Mouse (Mus musculus) heart, embryonic 11.5 days (tissue): Measurements from ENCODE around the gene Chst11. TPM values are rescaled to one million over a fixed set of nuclear protein-coding genes. Genes with fewer than 3 reads are reported as not detected.

Experiments
- ATAC-seq: fragments of 200-750 bp; cut with Nextera tagmentation; replicated peaks from 2 replicates; pipeline ENCODE4 v1.8.0; 2017; ENCODE audit warnings: moderate library complexity; ENCODE audit not compliant: insufficient number of reproducible peaks, low FRiP score, low TSS enrichment
- H3K27ac ChIP-seq: fragments of 300-500 bp; sonication (generic); 2 replicates; pipeline ENCODE4 v1.5.1; 2014; ENCODE audit warnings: mild to moderate bottlenecking, low read depth, low read length
- H3K27me3 ChIP-seq: fragments of 300-500 bp; sonication (generic); 2 replicates; pipeline ENCODE4 v1.6.1; 2014; ENCODE audit warnings: mild to moderate bottlenecking, low read length, mixed read lengths; ENCODE audit not compliant: control insufficient read depth, insufficient read depth
- H3K36me3 ChIP-seq: fragments of 300-500 bp; sonication (generic); 2 replicates; pipeline ENCODE4 v1.6.1; 2014; ENCODE audit warnings: mild to moderate bottlenecking, low read length, moderate library complexity, mixed read lengths; ENCODE audit not compliant: control insufficient read depth, insufficient read depth
- H3K4me1 ChIP-seq: fragments of 300-500 bp; sonication (generic); 2 replicates; pipeline ENCODE4 v1.6.1; 2014; ENCODE audit warnings: low read length; ENCODE audit not compliant: control insufficient read depth, insufficient read depth
- H3K4me2 ChIP-seq: fragments of 300-500 bp; sonication (generic); 2 replicates; pipeline ENCODE4 v1.6.1; 2014; ENCODE audit warnings: mild to moderate bottlenecking, moderate library complexity
- H3K4me3 ChIP-seq: fragments of 300-500 bp; sonication (generic); 2 replicates; pipeline ENCODE4 v1.5.1; 2014; ENCODE audit warnings: low read depth, low read length
- H3K9ac ChIP-seq: fragments of 300-500 bp; sonication (generic); 2 replicates; pipeline ENCODE4 v1.6.1; 2014; ENCODE audit warnings: mild to moderate bottlenecking, low read depth, low read length, moderate library complexity
- H3K9me3 ChIP-seq: fragments of 300-500 bp; sonication (generic); replicated peaks from 2 replicates; pipeline ENCODE4 v1.6.1; 2016; ENCODE audit warnings: low read length; ENCODE audit not compliant: control insufficient read depth
- WGBS: fragments of 180-500 bp; shearing (Covaris S2); extraction: QIAGEN DNeasy Blood & Tissue Kit; methylation state at CpG from one replicate; pipeline ENCODE4 v1.1.7; 2014; ENCODE audit not compliant: insufficient replicate concordance; 5-methylcytosine and 5-hydroxymethylcytosine counted together
- polyA plus RNA-seq: library from polyadenylated mRNA; unstranded; fragments of >200 nt; fragmentation: Nextera tagmentation; extraction: Ambion mirVana; gene quantifications from 2 replicates; pipeline ENCODE4 v1.2.1, GENCODE M21; 2014

The Chst11 gene
- polyA plus RNA-seq, 1 experiment from 2014 or later: 3.1 TPM

DNA sequence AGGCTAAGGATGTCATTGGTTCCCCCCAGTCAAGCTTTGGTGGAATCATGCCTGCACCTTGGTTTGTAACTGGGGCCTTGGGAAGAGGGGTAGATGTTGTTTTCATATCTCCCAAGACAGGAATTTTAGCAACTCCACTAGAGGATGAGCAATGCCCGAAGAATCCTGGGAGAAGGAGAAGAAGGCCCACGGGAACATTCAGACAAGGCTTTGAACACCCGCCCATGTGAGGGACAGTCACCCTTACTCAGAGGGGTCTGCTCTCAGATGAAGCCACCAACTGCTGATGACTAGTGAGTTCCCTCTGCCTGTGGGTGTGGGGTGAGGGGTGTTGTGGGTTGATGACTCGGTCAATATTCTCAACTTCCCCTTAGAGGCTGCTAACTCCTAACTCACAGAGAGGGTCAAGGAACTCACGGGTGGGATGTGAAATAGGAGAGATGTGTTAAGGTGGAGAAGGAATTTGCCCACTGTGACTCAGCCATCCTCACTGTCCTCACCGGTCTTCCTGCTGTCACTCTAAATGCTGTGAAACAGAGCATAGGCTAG is 22.8 kb upstream of the Chst11 start:
- 74% methylated on average over 6 of the region's 6 CpGs for WGBS
- ATAC-seq: no peak
- no peaks in the 10 kb centered on the region for H3K9me3 ChIP-seq

GRCm38 (mm10) chr10:82964491-82964890 is 20.8 kb upstream of the Chst11 start:
- Histone ChIP-seq H3K27me3 (no peaks in the 10 kb centered on the region), H3K9ac (no peak overlapping the region), H3K36me3 (no peaks in the 10 kb centered on the region), H3K4me2 (no peak overlapping the region), H3K9me3 (no peaks in the 10 kb centered on the region), H3K4me1 (peaks cover 2% of the 10 kb centered on the region; the same call in 1 of the 2 replicates), H3K4me3 (no peak overlapping the region), H3K27ac (no peak overlapping the region)
- no peak for ATAC-seq
- WGBS: 69% methylated on average over 7 of the region's 7 CpGs

More for the DNA sequence above, 22.8 kb upstream of the Chst11 start:
- no peaks in the 10 kb centered on the region for H3K27me3 ChIP-seq
- H3K27ac ChIP-seq: no peak overlapping the region
- no peak overlapping the region for H3K9ac ChIP-seq
- H3K4me1 ChIP-seq: peaks cover 2% of the 10 kb centered on the region; the same call in 1 of the 2 replicates
- H3K36me3 ChIP-seq: no peaks in the 10 kb centered on the region
- H3K4me2 ChIP-seq: no peak overlapping the region
- H3K4me3 ChIP-seq: no peak overlapping the region

DNA sequence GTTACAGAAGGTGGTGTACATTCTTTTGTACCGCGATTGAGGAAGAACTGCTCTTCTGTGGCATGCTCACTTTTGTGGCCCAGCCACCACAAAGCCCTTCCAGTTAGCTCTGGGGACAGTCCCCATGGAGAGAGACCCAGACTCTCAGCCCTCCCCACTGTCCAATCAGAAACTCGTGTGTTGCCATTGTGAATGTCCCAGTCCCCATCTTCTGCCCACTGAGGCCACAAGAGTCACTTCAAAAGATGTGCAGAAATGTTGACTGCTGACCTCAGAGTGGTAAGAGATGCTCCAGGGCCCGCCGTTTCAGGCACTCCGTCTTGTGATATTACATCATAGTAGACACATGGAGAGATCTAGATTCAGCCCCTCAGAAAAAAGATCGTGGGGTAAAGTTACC is 18.6 kb upstream of the Chst11 start:
- no peak overlapping the region for H3K9ac ChIP-seq
- H3K36me3 ChIP-seq: no peaks in the 10 kb centered on the region
- H3K27me3 ChIP-seq: no peaks in the 10 kb centered on the region
- ATAC-seq: no peak
- no peak overlapping the region for H3K4me3 ChIP-seq
- H3K4me1 ChIP-seq: peaks cover 10% of the 10 kb centered on the region
- 76% methylated on average over 7 of the region's 7 CpGs for WGBS
- H3K4me2 ChIP-seq: no peak overlapping the region
- no peak overlapping the region for H3K27ac ChIP-seq
- H3K9me3 ChIP-seq: no peaks in the 10 kb centered on the region

DNA sequence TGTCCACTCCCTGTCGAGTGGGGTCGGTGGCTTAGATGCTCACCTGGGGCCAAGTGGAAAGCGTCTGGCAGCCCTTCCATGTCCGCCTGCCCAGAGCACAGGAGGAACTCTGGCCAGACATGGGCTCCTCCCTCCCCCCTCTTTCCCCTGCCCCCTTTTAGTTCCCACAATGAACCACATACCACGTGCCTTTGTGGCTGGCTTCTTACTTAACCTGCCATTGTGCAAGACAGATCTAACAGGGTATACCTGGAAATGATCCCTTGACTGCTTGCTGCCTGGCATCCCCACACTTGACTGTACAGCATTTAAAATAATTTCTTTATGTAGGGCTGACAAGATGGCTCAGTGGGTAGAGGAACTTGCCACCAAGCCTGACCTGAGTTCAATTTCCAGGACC is 15.7 kb upstream of the Chst11 start:
- ATAC-seq: no peak
- H3K9ac ChIP-seq: no peak overlapping the region

GRCm38 (mm10) chr10:82971549-82971948 is 13.7 kb upstream of the Chst11 start:
- Histone ChIP-seq H3K27ac (no peak overlapping the region), H3K4me2 (peak overlapping the region; percentile 27), H3K9ac (peak overlapping the region; percentile 2; the same call in 1 of the 2 replicates), H3K4me3 (no peak overlapping the region), H3K36me3 (no peaks in the 10 kb centered on the region), H3K4me1 (peaks cover 12% of the 10 kb centered on the region), H3K27me3 (no peaks in the 10 kb centered on the region), H3K9me3 (no peaks in the 10 kb centered on the region)
- WGBS: 27% methylated on average over 11 of the region's 11 CpGs
- no peak for ATAC-seq

More for the DNA sequence above, 15.7 kb upstream of the Chst11 start:
- H3K9me3 ChIP-seq: no peaks in the 10 kb centered on the region
- no peaks in the 10 kb centered on the region for H3K27me3 ChIP-seq
- 66% methylated on average over 5 of the region's 5 CpGs for WGBS
- H3K36me3 ChIP-seq: no peaks in the 10 kb centered on the region
- H3K4me2 ChIP-seq: no peak overlapping the region
- no peak overlapping the region for H3K4me3 ChIP-seq
- H3K27ac ChIP-seq: no peak overlapping the region
- H3K4me1 ChIP-seq: peaks cover 12% of the 10 kb centered on the region

DNA sequence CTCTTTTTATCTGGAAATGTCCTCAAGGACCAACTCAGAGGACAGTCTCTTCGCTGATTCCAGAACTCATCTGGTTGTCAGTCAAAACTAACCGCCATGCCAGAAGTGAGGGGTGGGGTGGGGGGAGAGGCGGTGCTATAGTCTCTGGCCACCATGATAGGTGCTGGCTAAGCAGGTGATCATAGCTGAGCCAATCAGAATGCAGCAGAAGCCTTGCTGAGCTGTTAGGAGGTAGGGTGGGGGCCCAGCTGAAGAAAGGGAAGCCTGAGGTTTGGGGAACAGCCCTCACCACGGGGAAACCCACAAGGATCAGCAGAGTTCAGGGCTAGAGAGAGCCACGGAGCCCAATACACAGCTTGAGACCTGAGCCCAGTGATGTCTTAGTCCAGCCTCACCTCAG is 11.1 kb upstream of the Chst11 start:
- 70% methylated on average over 5 of the region's 5 CpGs for WGBS

GRCm38 (mm10) chr10:82974627-82975177 is 10.6 kb upstream of the Chst11 start:
- Histone ChIP-seq H3K27me3 (no peaks in the 10 kb centered on the region), H3K4me3 (no peak overlapping the region), H3K36me3 (no peaks in the 10 kb centered on the region), H3K27ac (no peak overlapping the region), H3K4me1 (peaks cover 9% of the 10 kb centered on the region), H3K9me3 (no peaks in the 10 kb centered on the region), H3K9ac (no peak overlapping the region), H3K4me2 (no peak overlapping the region)
- no peak for ATAC-seq
- WGBS: 65% methylated on average over 6 of the region's 6 CpGs

More for the DNA sequence above, 11.1 kb upstream of the Chst11 start:
- Histone ChIP-seq H3K27me3 (no peaks in the 10 kb centered on the region), H3K4me2 (no peak overlapping the region), H3K9ac (no peak overlapping the region), H3K4me3 (no peak overlapping the region), H3K36me3 (no peaks in the 10 kb centered on the region), H3K27ac (no peak overlapping the region), H3K4me1 (peaks cover 12% of the 10 kb centered on the region), H3K9me3 (no peaks in the 10 kb centered on the region)
- ATAC-seq: no peak

- no peaks in the 10 kb centered on the region for H3K36me3 ChIP-seq
- peaks cover 9% of the 10 kb centered on the region for H3K4me1 ChIP-seq
- H3K27me3 ChIP-seq: peaks cover 7% of the 10 kb centered on the region
- WGBS: 85% methylated on average over 15 of the region's 15 CpGs
- H3K4me3 ChIP-seq: no peak overlapping the region
- ATAC-seq: no peak
- H3K4me2 ChIP-seq: no peak overlapping the region
- no peak overlapping the region for H3K9ac ChIP-seq
- H3K27ac ChIP-seq: no peak overlapping the region
- no peaks in the 10 kb centered on the region for H3K9me3 ChIP-seq
Observed at GRCm38 (mm10) chr10:82975806-82976205, 9.5 kb upstream of the Chst11 start.

DNA sequence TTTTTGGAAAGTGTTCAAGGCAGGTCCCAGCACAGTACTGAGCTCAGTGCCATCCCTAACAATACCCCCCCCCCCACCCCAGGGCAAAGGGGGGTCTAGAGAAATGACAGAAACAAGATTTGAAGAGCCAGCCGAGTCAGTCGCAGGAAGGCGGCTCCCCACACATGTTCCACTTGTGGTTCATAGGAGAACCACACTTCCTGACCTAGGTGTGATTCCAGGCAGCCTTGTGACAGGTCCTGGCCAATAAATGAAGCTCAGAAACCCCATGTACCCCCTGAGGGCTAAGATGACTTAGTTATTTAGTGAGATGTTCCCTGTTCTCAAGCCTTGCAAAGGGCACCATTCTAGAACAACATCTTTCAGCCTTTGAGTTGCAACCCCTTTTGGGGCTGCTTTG is 3.0 kb upstream of the Chst11 start:
- Histone ChIP-seq H3K4me3 (no peak overlapping the region), H3K27ac (no peak overlapping the region), H3K36me3 (no peaks in the 10 kb centered on the region), H3K9ac (no peak overlapping the region), H3K4me1 (peaks cover 9% of the 10 kb centered on the region), H3K4me2 (no peak overlapping the region), H3K27me3 (peaks cover 34% of the 10 kb centered on the region), H3K9me3 (no peaks in the 10 kb centered on the region)
- WGBS: 65% methylated on average over 3 of the region's 3 CpGs
- no peak for ATAC-seq
